Mouse (Mus musculus): ENCODE data around the gene Slc25a45.

- no peak for TF ChIP-seq CTCF (IDR thresholded peaks at IDR 0.05; ENCODE audit: extremely low read depth, insufficient read length, insufficient replicate concordance, low read depth, low read length)
- no peak for TF ChIP-seq POLR2A (IDR thresholded peaks at IDR 0.05; ENCODE audit: low read depth, low read length)
These were observed 50.9 kb downstream of the Slc25a45 start for GRCm38 (mm10) chr19:5928546-5928945.
